Mouse (Mus musculus) heart, postnatal 14 days (tissue): ENCODE measurements around the gene Sirt3. TPM values are rescaled to one million over a fixed set of nuclear protein-coding genes. Genes with fewer than 3 reads are reported as not detected.
A peak's percentile ranks its signal among the peaks of the same experiment; 100 is the strongest.
"Not testable (repeated sequence)": the region's sequence is repeated elsewhere in the genome, so short reads cannot be mapped to it uniquely, and the experiment has no call there.

ENCODE experiments used
- DNase-seq, 2 experiments: peaks; one replicate each; pipeline ENCODE4 v3.0.0; 2021 to 2022
- intact Hi-C: fragments of 180-260 bp; cut with DNase I; formaldehyde crosslinking; loops from one replicate; pipeline ENCODE4 v1.15.1; 2025
- total RNA-seq, 2 experiments: library from RNA; stranded (reverse); gene quantifications; 2 replicates each; pipeline ENCODE4 v1.2.3; 2021

Gene Sirt3
- total RNA-seq, 2 experiments from 2014 or later, result 54.6 to 56.2 TPM

- intact Hi-C loops, result no loop called here
- peak in 1 of 2 experiments; percentile 49 for DNase-seq
These were observed 20.1 kb upstream of the Sirt3 start for GRCm38 (mm10) chr7:140902036-140902875.

DNA sequence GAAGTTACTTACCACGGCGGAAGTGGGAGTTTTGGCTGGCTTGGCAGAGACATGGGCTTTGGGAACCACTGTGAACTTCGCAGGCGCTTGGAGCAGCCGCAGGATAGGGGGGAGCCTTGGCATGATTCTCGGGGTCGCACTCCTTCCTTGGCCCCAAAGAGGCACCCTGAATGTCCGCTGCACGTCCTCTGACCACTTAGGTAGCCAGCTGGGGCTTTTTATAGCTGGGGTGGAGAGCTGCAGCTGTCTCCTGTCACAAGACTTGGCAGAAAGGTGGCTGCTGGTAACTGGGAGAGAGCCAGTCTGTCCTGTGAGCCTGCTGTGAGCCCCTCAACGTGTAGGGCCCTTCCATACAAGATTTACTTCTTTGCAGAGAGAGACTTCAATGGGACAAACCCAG lies 18.1 kb upstream of the Sirt3 start, which contains the start of gene Cox8b:
TSS of gene Cox8b (minus strand) at position 227 of the 400 bp plus-strand sequence.
- intact Hi-C loops, result loop anchor here (2.0 kb wide), 1 partner anchor 17 kb away; the partner anchor contains the start of gene Sirt3
- DNase-seq, result peak; percentile 50 to 66

GRCm38 (mm10) chr7:140899121-140899520 lies 17.0 kb upstream of the Sirt3 start:
- intact Hi-C loops, result no loop called here
- no peak for DNase-seq

- intact Hi-C loops, result no loop called here
- DNase-seq, result no peak
These were observed 15.8 kb upstream of the Sirt3 start for GRCm38 (mm10) chr7:140897863-140898262.

- intact Hi-C loops, result no loop called here
- no peak for DNase-seq
These were observed 12.5 kb upstream of the Sirt3 start for GRCm38 (mm10) chr7:140894611-140895010.

DNA sequence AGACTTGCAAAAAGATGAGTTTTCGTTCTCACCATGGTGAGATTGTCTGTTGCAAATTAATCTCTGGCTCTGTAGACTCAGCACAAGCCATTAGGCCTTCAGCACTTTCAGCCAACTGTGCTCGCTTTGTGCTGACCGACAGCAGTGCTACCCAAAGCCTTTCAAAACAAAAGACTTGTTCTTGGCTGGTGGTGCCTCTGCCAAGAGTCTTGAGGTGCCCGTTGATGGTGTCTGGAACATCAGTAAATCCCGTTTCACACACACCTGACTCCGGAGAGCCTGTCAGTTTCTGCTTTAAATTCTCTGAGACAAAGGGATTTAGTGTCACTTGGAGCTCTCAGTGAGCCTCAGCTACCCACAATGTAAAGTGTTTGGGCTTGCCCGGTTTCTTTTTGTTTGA lies 11.9 kb upstream of the Sirt3 start:
- no peak for DNase-seq
- intact Hi-C loops, result no loop called here

GRCm38 (mm10) chr7:140890636-140891035 lies 8.5 kb upstream of the Sirt3 start:
- DNase-seq, intact Hi-C loops: not testable (repeated sequence)

DNA sequence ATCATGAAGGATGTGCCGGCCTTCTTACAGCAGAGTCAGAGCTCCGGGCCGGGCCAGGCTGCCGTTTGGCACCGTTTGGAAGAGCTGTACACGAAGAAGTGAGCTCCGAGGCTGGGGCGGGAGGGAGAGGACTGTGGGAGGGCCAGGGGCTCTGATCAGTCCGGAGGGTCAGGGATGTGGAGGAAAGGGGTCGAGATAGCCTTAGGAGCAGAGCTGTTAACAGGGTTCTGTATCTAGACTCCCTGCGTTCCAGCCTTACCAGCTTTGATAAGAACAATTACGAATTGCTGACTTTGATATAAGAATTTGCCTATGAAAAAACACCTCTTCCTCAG lies 327 bp upstream of the Sirt3 start:
- intact Hi-C loops, result loop anchor here (2.0 to 5.0 kb wide), 2 partner anchors 18 to 35 kb away; partner anchors contain the start of genes Cox8b, Odf3 and Scgb1c1
- no peak for DNase-seq

DNA sequence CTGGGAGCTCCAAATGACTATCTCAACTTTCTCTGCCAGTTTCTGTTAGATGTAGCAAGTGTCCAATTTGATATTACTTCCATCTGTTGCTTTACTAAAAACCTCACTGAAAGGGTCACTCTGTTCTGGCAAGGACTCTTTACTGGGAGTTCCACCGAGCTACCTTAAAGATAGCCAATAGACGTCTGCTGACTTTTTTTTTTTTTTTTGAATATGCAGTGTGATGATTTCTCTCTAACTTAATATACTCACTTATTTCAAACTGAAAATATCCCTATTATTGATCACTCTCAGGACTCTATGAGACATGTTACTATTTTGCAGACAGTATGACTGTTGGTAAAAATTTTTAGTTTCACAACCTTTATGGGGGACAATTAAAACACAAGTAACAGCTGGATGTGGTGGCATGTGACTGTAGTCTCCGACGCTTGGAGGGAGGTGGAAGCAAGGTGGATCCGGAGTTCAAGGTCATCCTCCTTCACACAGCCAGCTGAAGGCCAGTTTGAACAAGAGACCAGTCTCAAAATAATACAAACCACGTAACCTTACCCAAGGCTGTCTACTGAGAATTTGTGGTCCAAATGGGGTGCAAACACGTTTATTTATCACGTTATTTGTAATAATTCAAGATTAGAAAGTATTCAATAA lies 1.1 kb downstream of the Sirt3 start:
- DNase-seq, result no peak
- intact Hi-C loops, result loop anchor here (1.0 to 5.0 kb wide), 2 partner anchors 24 to 34 kb away; partner anchors contain the start of genes Bet1l, Odf3 and Scgb1c1

GRCm38 (mm10) chr7:140880419-140880818 lies 1.7 kb downstream of the Sirt3 start:
- no peak for DNase-seq
- intact Hi-C loops, result loop anchor here (5.0 kb wide), 1 partner anchor 33 kb away; the partner anchor contains the start of genes Odf3 and Scgb1c1

GRCm38 (mm10) chr7:140879355-140879754 lies 2.8 kb downstream of the Sirt3 start:
- intact Hi-C loops, result no loop called here
- no peak for DNase-seq

DNA sequence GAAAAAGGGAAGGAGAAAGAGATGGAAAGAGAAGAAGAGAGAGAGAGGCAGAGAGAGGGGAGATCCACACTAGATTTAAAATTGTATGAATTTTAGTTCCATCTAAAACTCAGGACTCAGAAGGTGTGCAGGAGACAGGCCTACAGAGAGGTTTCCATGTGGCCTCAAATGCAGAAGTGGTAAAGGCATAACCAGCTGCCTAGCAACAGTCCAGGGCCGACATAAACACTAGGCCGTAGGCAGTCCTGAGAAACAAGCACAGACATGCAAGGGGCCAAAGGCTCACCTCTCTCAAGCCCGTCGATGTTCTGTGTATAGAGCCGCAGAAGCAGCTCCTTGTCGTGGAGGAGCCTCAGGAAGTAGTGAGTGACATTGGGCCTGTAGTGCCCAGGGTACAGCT lies 4.7 kb downstream of the Sirt3 start:
- intact Hi-C loops, result no loop called here
- no peak for DNase-seq

DNA sequence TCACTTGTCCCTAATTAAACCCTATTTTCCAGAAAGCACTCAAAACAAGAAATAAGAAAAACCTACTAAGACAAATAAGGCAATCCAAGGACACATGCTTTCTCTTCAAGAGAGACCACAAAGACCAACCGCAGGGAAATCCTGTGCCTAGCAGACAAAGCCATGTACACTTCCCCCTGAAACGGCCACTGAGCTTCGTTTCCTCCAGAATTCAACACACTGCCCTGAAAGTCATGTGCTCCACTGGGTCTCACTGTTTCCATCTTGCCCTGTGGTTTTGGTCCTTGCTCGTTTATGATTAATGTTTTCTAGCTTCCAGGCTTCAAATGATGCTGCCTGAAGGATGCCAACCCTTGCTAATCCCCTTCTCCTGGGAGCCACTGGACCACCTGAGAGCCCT lies 7.9 kb downstream of the Sirt3 start:
- no peak for DNase-seq
- intact Hi-C loops, result no loop called here

DNA sequence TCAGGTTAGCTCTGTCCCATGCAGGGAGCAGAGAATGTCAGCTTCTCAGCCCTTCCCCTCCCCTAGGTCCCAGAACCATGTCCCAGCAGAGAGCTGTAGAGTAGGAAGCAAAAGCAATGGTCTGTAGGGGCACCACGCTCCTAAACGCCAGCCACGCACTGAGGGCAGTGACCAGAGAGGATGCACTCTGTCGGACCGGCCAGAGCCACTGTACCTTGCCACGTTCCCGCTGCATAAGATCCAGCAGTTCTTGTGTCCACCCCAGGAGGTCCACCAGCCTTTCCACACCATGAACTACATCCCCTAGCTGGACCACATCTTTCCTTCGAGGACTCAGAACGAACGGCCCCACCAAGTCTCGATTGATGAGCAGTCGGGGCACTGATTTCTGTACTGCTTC lies 17.3 kb downstream of the Sirt3 start:
- no peak for DNase-seq
- intact Hi-C loops, result no loop called here

DNA sequence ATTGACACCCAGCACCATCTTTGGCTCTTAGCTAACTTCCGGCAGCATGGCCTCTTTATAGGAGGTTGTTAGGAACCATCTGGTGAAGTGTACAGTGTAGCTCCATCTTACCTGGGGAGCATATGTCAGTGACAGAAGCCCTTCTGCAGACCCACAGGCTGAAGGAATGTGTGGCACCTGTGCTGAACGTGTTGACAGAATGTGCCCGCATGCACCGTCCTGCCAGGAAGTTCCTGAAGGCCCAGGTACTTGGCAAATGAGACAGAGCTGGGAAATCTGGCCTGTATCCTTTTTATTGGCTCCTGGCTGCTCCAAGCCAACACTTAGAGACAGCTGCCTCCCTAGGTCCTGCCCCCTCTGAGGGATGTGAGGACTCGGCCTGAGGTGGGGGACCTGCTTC lies 21.4 kb downstream of the Sirt3 start:
- DNase-seq, result no peak
- intact Hi-C loops, result no loop called here

DNA sequence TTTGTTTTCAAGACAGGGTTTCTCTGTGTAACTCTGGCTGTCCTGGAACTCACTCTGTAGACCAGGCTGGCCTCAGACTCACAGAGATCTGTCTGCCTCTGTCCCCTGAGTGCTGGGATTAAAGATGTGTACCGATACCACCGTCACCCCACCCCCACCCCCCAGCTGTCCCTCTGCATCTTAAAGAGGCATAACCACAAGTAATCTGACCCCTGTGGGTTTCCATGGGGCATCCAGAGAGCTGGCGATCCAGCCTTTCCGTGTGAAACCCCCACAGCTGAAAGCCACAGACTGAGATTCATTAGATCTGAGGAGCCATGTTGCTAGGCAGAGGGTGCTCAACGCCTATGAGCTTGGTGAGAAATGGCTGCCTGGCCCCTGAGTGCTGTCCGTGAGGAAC lies 22.1 kb downstream of the Sirt3 start:
- no peak for DNase-seq
- intact Hi-C loops, result loop anchor here (5.0 kb wide), 1 partner anchor 312 kb away; the partner anchor contains the start of gene Rnh1

GRCm38 (mm10) chr7:140858746-140859145 lies 23.4 kb downstream of the Sirt3 start:
- DNase-seq, result no peak
- intact Hi-C loops, result loop anchor here (5.0 kb wide), 1 partner anchor 314 kb away; the partner anchor contains the start of gene Rnh1

- intact Hi-C loops, result loop anchor here (1.0 to 5.0 kb wide), 3 partner anchors 23 to 314 kb away; partner anchors contain the start of genes Pgghg, Psmd13 and Rnh1
- no peak for DNase-seq
These were observed 24.3 kb downstream of the Sirt3 start, which contains the start of gene Bet1l for GRCm38 (mm10) chr7:140857550-140858505. TSS of gene Bet1l (minus strand) at chr7:140857577.

DNA sequence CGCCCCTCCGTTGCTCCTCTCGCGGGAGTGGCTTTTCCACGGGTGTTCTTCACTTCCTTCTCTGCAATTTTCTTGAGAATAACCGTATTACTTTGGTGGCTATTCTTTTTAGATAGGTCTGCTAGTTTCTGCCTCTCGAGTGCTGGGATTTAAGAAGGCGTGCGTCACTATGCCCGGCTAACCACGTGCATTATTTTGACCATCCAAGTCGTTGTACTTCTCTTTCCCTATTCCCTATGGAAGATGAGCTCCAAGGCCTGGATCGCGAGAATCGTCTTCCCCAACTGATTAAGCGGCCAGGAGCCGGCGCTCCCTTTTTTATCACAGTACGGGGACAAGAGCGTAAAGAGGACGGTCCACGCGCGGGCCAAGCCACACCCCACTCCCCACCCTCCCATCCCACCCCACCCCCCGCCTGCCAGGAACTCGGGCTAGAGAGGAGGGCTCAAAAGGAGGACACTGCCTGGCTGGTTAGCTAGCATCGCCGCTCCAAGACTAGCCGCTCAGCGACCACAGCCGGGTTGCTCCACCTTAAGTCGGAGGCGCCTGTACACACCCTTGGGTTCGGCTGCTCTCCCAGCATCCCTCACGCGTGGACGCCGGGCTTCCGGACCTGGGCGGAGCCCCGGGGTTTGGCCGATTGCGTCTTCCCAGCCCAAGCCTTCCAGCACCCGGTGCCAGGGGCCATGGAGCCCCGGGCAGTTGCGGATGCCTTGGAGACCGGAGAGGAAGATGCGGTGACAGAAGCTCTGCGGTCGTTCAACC lies 25.1 kb downstream of the Sirt3 start, which contains the start of gene Ric8a:
TSS of gene Ric8a (plus strand) at position 173 of the 765 bp plus-strand sequence.
- intact Hi-C loops, result loop anchor here (1.0 to 5.0 kb wide), 3 partner anchors 24 to 315 kb away; partner anchors contain the start of genes Pgghg, Psmd13 and Rnh1

More for the DNA sequence above, 25.1 kb downstream of the Sirt3 start, which contains the start of gene Ric8a:
- peak; percentile 91 to 92 for DNase-seq
